In genomic region chr10:57784876-57785150, GRCm38 (mm10) we compare ENCODE assay signal across 8 mouse cellular contexts. TPM values are rescaled to one million over a fixed set of nuclear protein-coding genes. Genes with fewer than 3 reads are reported as not detected.
A peak's percentile ranks its signal among the peaks of the same experiment; 100 is the strongest.
DNase-seq lines count a peak whose midpoint lies in the region; ATAC-seq lines count a peak whose summit lies in the region.

Gene Fabp7, plus strand, starts transcription at chr10:57784881.

- H3K9ac ChIP-seq in lung, embryonic 16.5 days (ENCODE audit: low read length), result no peak within 1 kb of the TSS
- no peak within 1 kb of the TSS for H3K9ac ChIP-seq in stomach, embryonic 14.5 days (replicated peaks; ENCODE audit: low read depth, low read length)

- H3K4me2 ChIP-seq in lung, embryonic 16.5 days (ENCODE audit: low read depth, low read length), result peak within 1 kb of the TSS; percentile 38
- peak within 1 kb of the TSS; percentile 29 for H3K4me2 ChIP-seq in stomach, embryonic 14.5 days (replicated peaks; ENCODE audit: low read depth, low read length)

- H3K4me3 ChIP-seq in heart, embryonic 10.5 days, result peak within 1 kb of the TSS; percentile 13; the same call in 1 of the 2 replicates
- H3K4me3 ChIP-seq in lung, embryonic 16.5 days (ENCODE audit: low read length), result no peak within 1 kb of the TSS
- H3K4me3 ChIP-seq in stomach, embryonic 14.5 days (ENCODE audit: low read depth, low read length), result no peak within 1 kb of the TSS

- ATAC-seq in lung, embryonic 16.5 days (ENCODE audit: low read depth), result no peak
- ATAC-seq in stomach, embryonic 14.5 days (ENCODE audit: insufficient number of reproducible peaks, insufficient read depth, low FRiP score, low read depth), result no peak

- H3K9me3 ChIP-seq in heart, embryonic 10.5 days, result no peaks in the 10 kb centered on the region
- H3K9me3 ChIP-seq in lung, embryonic 16.5 days (ENCODE audit: control insufficient read depth, low read length), result no peaks in the 10 kb centered on the region
- no peaks in the 10 kb centered on the region for H3K9me3 ChIP-seq in stomach, embryonic 14.5 days (ENCODE audit: control insufficient read depth, low read depth, low read length)

- 29% methylated on average over 7 of the region's 7 CpGs for WGBS in heart, embryonic 10.5 days
- WGBS in lung, embryonic 16.5 days, result 28% methylated on average over 7 of the region's 7 CpGs
- 28% methylated on average over 7 of the region's 7 CpGs for WGBS in stomach, embryonic 14.5 days

- H3K27ac ChIP-seq in heart, embryonic 10.5 days, result no peak within 1 kb of the TSS
- no peak within 1 kb of the TSS for H3K27ac ChIP-seq in lung, embryonic 16.5 days (ENCODE audit: low read length)
- H3K27ac ChIP-seq in stomach, embryonic 14.5 days (ENCODE audit: low read length), result peak within 1 kb of the TSS; percentile 33; the same call in 1 of the 2 replicates

- H3K36me3 ChIP-seq in heart, embryonic 10.5 days, result no peaks in the 10 kb centered on the region
- H3K36me3 ChIP-seq in lung, embryonic 16.5 days (ENCODE audit: control insufficient read depth, insufficient read depth, low read length), result no peaks in the 10 kb centered on the region
- H3K36me3 ChIP-seq in stomach, embryonic 14.5 days (ENCODE audit: control insufficient read depth, insufficient read depth, low read length), result no peaks in the 10 kb centered on the region

- no peak for DNase-seq in heart, embryonic 10.5 days (ENCODE audit: low spot score)
- no peak for DNase-seq in heart, adult 11 months
- no peak for DNase-seq in lung, postnatal 10 days
- no peak for DNase-seq in layer of hippocampus, postnatal 36 days
- DNase-seq in right cerebral cortex, postnatal 25 days, result no peak
- no peak for DNase-seq in urinary bladder, adult 18-20 months (ENCODE audit: low spot score in 2 of 2)

- no peaks in the 10 kb centered on the region for H3K27me3 ChIP-seq in heart, embryonic 10.5 days (ENCODE audit: insufficient read depth, poor library complexity, severe bottlenecking)
- no peaks in the 10 kb centered on the region for H3K27me3 ChIP-seq in lung, embryonic 16.5 days (ENCODE audit: control insufficient read depth, insufficient read depth, low read depth, low read length)
- no peaks in the 10 kb centered on the region for H3K27me3 ChIP-seq in stomach, embryonic 14.5 days (ENCODE audit: control insufficient read depth, insufficient read depth, low read length)

- peaks cover 6% of the 10 kb centered on the region; the same call in 1 of the 2 replicates for H3K4me1 ChIP-seq in heart, embryonic 10.5 days
- peaks cover 15% of the 10 kb centered on the region for H3K4me1 ChIP-seq in lung, embryonic 16.5 days (replicated peaks; ENCODE audit: control insufficient read depth, insufficient read depth, low read length)
- H3K4me1 ChIP-seq in stomach, embryonic 14.5 days (ENCODE audit: control insufficient read depth, insufficient read depth, low read length), result peaks cover 13% of the 10 kb centered on the region

RNA-seq across cellular contexts. Expression of gene Fabp7, which starts in this region (rescaled TPM):
- 1.3 and 2.0 TPM in 2 replicates for polyA plus RNA-seq in heart, embryonic 10.5 days (2016; fragmentation: Nextera tagmentation; extraction: Ambion mirVana)
- 11.9 and 15.1 TPM in 2 replicates for polyA plus RNA-seq in lung, embryonic 16.5 days (2015; fragmentation: Nextera tagmentation; extraction: Ambion mirVana)
- 100 to 1,000 TPM; 113 to 122 TPM for total RNA-seq in layer of hippocampus, postnatal 36 days (2021)
- 77.7 and 78.0 TPM in 2 replicates for polyA plus RNA-seq in stomach, embryonic 14.5 days (2014; fragmentation: Nextera tagmentation; extraction: Ambion mirVana)
